Mouse (Mus musculus) intestine, postnatal 0 days (tissue): ENCODE results near the gene Gm20661. TPM values are rescaled to one million over a fixed set of nuclear protein-coding genes. Genes with fewer than 3 reads are reported as not detected.

Source experiments
- ATAC-seq: fragments of 200-750 bp; cut with Nextera tagmentation; 2 replicates; pipeline ENCODE4 v1.8.0; 2017; ENCODE audit warnings: mild to moderate bottlenecking, moderate TSS enrichment, moderate library complexity
- H3K27ac ChIP-seq: fragments of 300-500 bp; sonication (generic); 2 replicates; pipeline ENCODE4 v1.5.1; 2014; ENCODE audit warnings: mild to moderate bottlenecking, low read depth, low read length, moderate library complexity
- H3K27me3 ChIP-seq: fragments of 300-500 bp; sonication (generic); replicated peaks from 2 replicates; pipeline ENCODE4 v1.6.1; 2014; ENCODE audit warnings: low read length, mixed read lengths; ENCODE audit not compliant: control insufficient read depth, insufficient read depth
- H3K36me3 ChIP-seq: fragments of 300-500 bp; sonication (generic); 2 replicates; pipeline ENCODE4 v1.6.1; 2014; ENCODE audit warnings: mild to moderate bottlenecking, moderate library complexity; ENCODE audit not compliant: control insufficient read depth, insufficient read depth
- H3K4me1 ChIP-seq: fragments of 300-500 bp; sonication (generic); replicated peaks from 2 replicates; pipeline ENCODE4 v1.6.1; 2014; ENCODE audit warnings: antibody characterized with exemption, low read length, mixed read lengths; ENCODE audit not compliant: control insufficient read depth, insufficient read depth
- H3K4me2 ChIP-seq: fragments of 300-500 bp; sonication (generic); replicated peaks from 2 replicates; pipeline ENCODE4 v1.6.1; 2014; ENCODE audit warnings: low read depth, mild to moderate bottlenecking, moderate library complexity
- H3K4me3 ChIP-seq: fragments of 300-500 bp; sonication (generic); 2 replicates; pipeline ENCODE4 v1.5.1; 2014; ENCODE audit warnings: low read depth, low read length
- H3K9ac ChIP-seq: fragments of 300-500 bp; sonication (generic); 2 replicates; pipeline ENCODE4 v1.6.1; 2014; ENCODE audit warnings: mild to moderate bottlenecking, low read depth, low read length
- H3K9me3 ChIP-seq: fragments of 300-500 bp; sonication (generic); 2 replicates; pipeline ENCODE4 v1.6.1; 2016; ENCODE audit warnings: mixed run types; ENCODE audit not compliant: control insufficient read depth
- CTCF ChIP-seq: sonication (generic); IDR thresholded peaks from 2 replicates; pipeline ENCODE4 v1.5.1; 2016; ENCODE audit warnings: low read depth, mild to moderate bottlenecking, control low read depth, antibody characterized with exemption, moderate library complexity
- WGBS: fragments of 180-500 bp; shearing (Covaris S2); extraction: QIAGEN DNeasy Blood & Tissue Kit; methylation state at CpG from one replicate; pipeline ENCODE4 v1.1.7; 2014; 5-methylcytosine and 5-hydroxymethylcytosine counted together
- polyA plus RNA-seq: library from polyadenylated mRNA; unstranded; fragments of >200 nt; fragmentation: Nextera tagmentation; extraction: Ambion mirVana; gene quantifications from 2 replicates; pipeline ENCODE4 v1.2.1, GENCODE M21; 2015

Gm20661 gene
- polyA plus RNA-seq, 1 experiment from 2014 or later = 0.39 TPM

GRCm38 (mm10) chr9:107964681-107965080 lies 18.2 kb upstream of the Gm20661 start:
- ATAC-seq = no peak
- H3K4me2 ChIP-seq = no peak overlapping the region
- WGBS = 88% methylated on average over 9 of the region's 9 CpGs
- H3K9ac ChIP-seq = no peak overlapping the region
- H3K36me3 ChIP-seq = peaks cover 4% of the 10 kb centered on the region
- no peaks in the 10 kb centered on the region for H3K4me1 ChIP-seq
- no peak for TF ChIP-seq CTCF
- H3K27me3 ChIP-seq = no peaks in the 10 kb centered on the region
- no peaks in the 10 kb centered on the region for H3K9me3 ChIP-seq
- H3K27ac ChIP-seq = no peak overlapping the region
- H3K4me3 ChIP-seq = no peak overlapping the region

GRCm38 (mm10) chr9:107966676-107967075 lies 16.2 kb upstream of the Gm20661 start:
- Histone ChIP-seq H3K4me1 (no peaks in the 10 kb centered on the region), H3K27me3 (no peaks in the 10 kb centered on the region), H3K4me2 (no peak overlapping the region), H3K36me3 (peaks cover 8% of the 10 kb centered on the region), H3K9me3 (no peaks in the 10 kb centered on the region), H3K4me3 (no peak overlapping the region), H3K9ac (no peak overlapping the region), H3K27ac (no peak overlapping the region)
- TF ChIP-seq CTCF = no peak
- WGBS = 85% methylated on average over 10 of the region's 10 CpGs
- ATAC-seq = no peak

DNA sequence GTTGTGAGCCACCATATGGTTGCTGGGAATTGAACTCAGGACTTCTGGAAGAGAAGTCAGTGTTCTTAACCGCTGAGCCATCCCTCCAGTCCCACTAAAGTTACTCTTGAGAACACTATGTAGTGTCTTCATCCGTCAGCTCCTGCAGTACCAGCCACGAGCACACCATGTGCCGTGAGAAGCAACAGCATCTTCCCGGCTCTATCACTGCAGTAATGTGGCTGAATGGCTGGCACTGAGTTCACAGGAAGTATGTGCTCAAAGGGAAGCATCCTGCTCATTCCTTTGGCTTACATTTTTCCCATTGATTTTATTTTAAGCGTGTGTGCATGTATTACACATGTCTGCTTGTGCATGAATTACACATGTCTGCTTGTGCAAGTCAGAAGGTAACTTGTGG lies 15.4 kb upstream of the Gm20661 start:
- H3K4me2 ChIP-seq = no peak overlapping the region
- no peak overlapping the region for H3K27ac ChIP-seq
- H3K27me3 ChIP-seq = no peaks in the 10 kb centered on the region
- no peak overlapping the region for H3K4me3 ChIP-seq
- no peak overlapping the region for H3K9ac ChIP-seq
- H3K36me3 ChIP-seq = peaks cover 8% of the 10 kb centered on the region
- H3K9me3 ChIP-seq = no peaks in the 10 kb centered on the region
- H3K4me1 ChIP-seq = no peaks in the 10 kb centered on the region
- TF ChIP-seq CTCF = no peak
- ATAC-seq = no peak
- 72% methylated on average over 6 of the region's 6 CpGs for WGBS

DNA sequence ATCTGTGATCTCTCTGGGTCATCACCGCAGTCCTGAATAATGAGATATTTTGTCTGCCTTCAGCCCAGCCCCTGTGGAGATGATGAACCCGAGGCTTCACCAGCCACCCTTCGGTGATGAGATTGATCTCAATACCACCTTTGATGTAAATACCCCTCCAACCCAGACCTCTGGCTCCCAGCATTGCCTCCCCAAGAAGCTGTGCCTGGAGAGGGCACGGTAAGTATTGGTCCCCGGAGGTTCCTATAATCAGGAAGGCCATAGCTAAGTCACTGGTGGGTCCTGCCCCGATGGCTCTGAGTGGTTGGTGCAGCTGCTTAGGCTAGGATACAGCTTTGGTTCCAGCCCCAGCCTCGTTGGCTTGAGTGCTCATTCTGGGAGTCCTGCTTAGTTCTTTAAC lies 14.3 kb upstream of the Gm20661 start:
- Histone ChIP-seq H3K27me3 (no peaks in the 10 kb centered on the region), H3K9me3 (no peaks in the 10 kb centered on the region), H3K4me3 (no peak overlapping the region), H3K27ac (no peak overlapping the region), H3K4me1 (no peaks in the 10 kb centered on the region), H3K9ac (no peak overlapping the region), H3K4me2 (no peak overlapping the region), H3K36me3 (peaks cover 8% of the 10 kb centered on the region)
- WGBS = 93% methylated on average over 7 of the region's 7 CpGs
- TF ChIP-seq CTCF = no peak
- no peak for ATAC-seq

GRCm38 (mm10) chr9:107970311-107970710 lies 12.5 kb upstream of the Gm20661 start:
- no peak for ATAC-seq
- no peak for TF ChIP-seq CTCF
- 90% methylated on average over 5 of the region's 5 CpGs for WGBS
- Histone ChIP-seq H3K27me3 (no peaks in the 10 kb centered on the region), H3K4me1 (no peaks in the 10 kb centered on the region), H3K9ac (no peak overlapping the region), H3K9me3 (no peaks in the 10 kb centered on the region), H3K27ac (no peak overlapping the region), H3K4me2 (no peak overlapping the region), H3K4me3 (no peak overlapping the region), H3K36me3 (peaks cover 8% of the 10 kb centered on the region; the same call in 1 of the 2 replicates)

DNA sequence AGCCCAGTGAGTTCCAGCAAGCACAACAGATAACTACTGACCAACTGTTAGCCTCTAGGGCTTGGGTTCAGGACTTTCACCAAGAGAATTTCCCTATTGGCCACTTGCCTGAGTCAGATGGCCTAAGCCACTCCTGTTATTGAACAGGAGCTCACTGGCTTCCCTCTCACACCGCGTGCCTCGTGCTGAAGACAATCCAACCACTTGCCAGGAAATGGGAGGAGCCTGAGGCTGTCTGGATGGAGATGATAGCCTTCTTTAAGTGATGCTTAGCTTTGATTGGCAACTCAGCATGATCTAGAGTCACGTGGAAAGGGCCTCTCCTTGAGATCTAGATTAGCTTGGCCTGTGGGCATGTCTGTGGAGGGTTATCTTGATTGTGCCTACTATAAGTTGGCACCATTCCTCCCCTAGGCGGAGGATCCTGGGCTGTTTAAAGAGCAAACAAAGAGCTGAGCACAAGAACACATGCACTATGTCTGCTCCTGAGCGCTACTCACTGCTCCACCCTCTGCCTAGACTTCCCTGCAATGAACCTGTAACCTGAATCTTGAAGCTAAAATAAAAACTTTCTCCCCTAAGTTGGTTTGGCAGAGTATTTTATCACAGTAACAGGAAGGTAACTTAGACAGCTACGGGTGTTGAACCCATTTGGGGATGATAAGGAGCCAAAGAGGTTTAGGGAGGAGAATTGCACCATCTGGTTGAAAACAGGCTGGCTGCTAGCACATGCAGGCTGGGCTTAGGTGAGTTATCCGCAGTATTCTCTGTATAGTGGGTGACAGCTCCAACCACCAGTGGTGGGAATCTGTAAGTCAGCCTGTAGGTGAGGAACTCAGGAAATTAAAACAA lies 10.9 kb upstream of the Gm20661 start:
- no peak for TF ChIP-seq CTCF
- WGBS = 53% methylated on average over 8 of the region's 8 CpGs
- Histone ChIP-seq H3K4me3 (no peak overlapping the region), H3K4me1 (peaks cover 7% of the 10 kb centered on the region; the same call in 1 of the 2 replicates), H3K9ac (no peak overlapping the region), H3K27me3 (no peaks in the 10 kb centered on the region), H3K36me3 (peaks cover 12% of the 10 kb centered on the region; the same call in 1 of the 2 replicates), H3K9me3 (no peaks in the 10 kb centered on the region), H3K27ac (0 out of 2 replicates have a peak overlapping the region, but pooled peaks have one; percentile 24), H3K4me2 (no peak overlapping the region)
- ATAC-seq = peak; percentile 11; the same call in 1 of the 2 replicates
